Mouse (Mus musculus) lung, embryonic 16.5 days (tissue): ENCODE measurements around the gene Gm21852. TPM values are rescaled to one million over a fixed set of nuclear protein-coding genes. Genes with fewer than 3 reads are reported as not detected.
"Not testable (repeated sequence)": the region's sequence is repeated elsewhere in the genome, so short reads cannot be mapped to it uniquely, and the experiment has no call there.

Experiments used
- ATAC-seq: fragments of 200-750 bp; cut with Nextera tagmentation; 2 replicates; pipeline ENCODE4 v1.8.0; 2017; ENCODE audit warnings: low read depth, mild to moderate bottlenecking, moderate library complexity
- H3K27ac ChIP-seq: fragments of 300-500 bp; sonication (generic); 2 replicates; pipeline ENCODE4 v1.5.1; 2014; ENCODE audit warnings: mild to moderate bottlenecking, control low read depth, low read length
- H3K27me3 ChIP-seq: fragments of 300-500 bp; sonication (generic); 2 replicates; pipeline ENCODE4 v1.6.1; 2014; ENCODE audit warnings: low read depth, low read length, mixed read lengths; ENCODE audit not compliant: control insufficient read depth, insufficient read depth
- H3K36me3 ChIP-seq: fragments of 300-500 bp; sonication (generic); 2 replicates; pipeline ENCODE4 v1.6.1; 2014; ENCODE audit warnings: low read length; ENCODE audit not compliant: control insufficient read depth, insufficient read depth
- H3K4me1 ChIP-seq: fragments of 300-500 bp; sonication (generic); replicated peaks from 2 replicates; pipeline ENCODE4 v1.6.1; 2014; ENCODE audit warnings: low read length, mixed read lengths; ENCODE audit not compliant: control insufficient read depth, insufficient read depth
- H3K4me2 ChIP-seq: fragments of 300-500 bp; sonication (generic); 2 replicates; pipeline ENCODE4 v1.6.1; 2014; ENCODE audit warnings: low read depth, low read length, control low read depth
- H3K4me3 ChIP-seq: fragments of 300-500 bp; sonication (generic); 2 replicates; pipeline ENCODE4 v1.5.1; 2014; ENCODE audit warnings: mild to moderate bottlenecking, low read length, control low read depth
- H3K9ac ChIP-seq: fragments of 300-500 bp; sonication (generic); 2 replicates; pipeline ENCODE4 v1.6.1; 2014; ENCODE audit warnings: low read length, control low read depth
- H3K9me3 ChIP-seq: fragments of 300-500 bp; sonication (generic); 2 replicates; pipeline ENCODE4 v1.6.1; 2016; ENCODE audit warnings: low read length; ENCODE audit not compliant: control insufficient read depth
- WGBS: fragments of 180-500 bp; shearing (Covaris S2); extraction: QIAGEN DNeasy Blood & Tissue Kit; methylation state at CpG from one replicate; pipeline ENCODE4 v1.1.7; 2014; 5-methylcytosine and 5-hydroxymethylcytosine counted together
- microRNA-seq: library from miRNA; unstranded; fragments of <30 nt; microRNA quantifications from one replicate; pipeline ENCODE4, GENCODE M21; 2016
- polyA plus RNA-seq: library from polyadenylated mRNA; unstranded; fragments of >200 nt; fragmentation: Nextera tagmentation; extraction: Ambion mirVana; gene quantifications from 2 replicates; pipeline ENCODE4 v1.2.1, GENCODE M21; 2015

The Gm21852 gene
- polyA plus RNA-seq: not detected in 2 replicates

GRCm38 (mm10) chrY:40651896-40652295 is at the start of gene Gm21852:
TSS of gene Gm21852 (minus strand) at chrY:40651996.
- H3K27ac ChIP-seq, H3K4me3 ChIP-seq, H3K4me1 ChIP-seq, H3K9ac ChIP-seq, H3K9me3 ChIP-seq, H3K4me2 ChIP-seq, H3K36me3 ChIP-seq, H3K27me3 ChIP-seq, ATAC-seq: not testable (repeated sequence)
- WGBS: no CpG with 5 or more reads among the region's 3 CpGs

Small RNAs within 50 kb of the gene (microRNA-seq; reads per million reads assigned to microRNA genes)
- not detected for gene Gm27466
- gene Gm28018: not detected

Other genes with a start within 250 kb of the Gm21852 start
- gene Gm21797, start 123.8 kb upstream of the Gm21852 start, polyA plus RNA-seq: not detected in 2 replicates
- gene Gm20795, start 152.9 kb upstream of the Gm21852 start, polyA plus RNA-seq: not detected in 2 replicates